Mouse (Mus musculus) heart, postnatal 36 days (tissue): ENCODE measurements at regions not wholly inside any gene's neighbourhood (a gene's known extent, or its start where the extent isn't known, plus 50 kb on each side); places are given as distances from the start of the nearest gene placed in this dataset.
"Not testable (repeated sequence)": the region's sequence is repeated elsewhere in the genome, so short reads cannot be mapped to it uniquely, and the experiment has no call there.

Experiments
- DNase-seq, 2 experiments: peaks; one replicate each; pipeline ENCODE4 v3.0.0; 2021 to 2022
- intact Hi-C: fragments of 180-260 bp; cut with DNase I; formaldehyde crosslinking; loops from one replicate; pipeline ENCODE4 v1.15.1; 2025

GRCm38 (mm10) chr1:108046857-108047714 is 457.3 kb downstream of the Serpinb8 start:
- intact Hi-C loops: no loop called here
- DNase-seq: no peak

- intact Hi-C loops: no loop called here
- no peak for DNase-seq
Observed at GRCm38 (mm10) chr1:108094622-108095021, 504.8 kb downstream of the Serpinb8 start.

GRCm38 (mm10) chr1:108102607-108103006 is 512.8 kb downstream of the Serpinb8 start:
- no peak for DNase-seq
- intact Hi-C loops: no loop called here

GRCm38 (mm10) chr1:108110984-108111383 is 521.2 kb downstream of the Serpinb8 start:
- intact Hi-C loops: no loop called here
- no peak for DNase-seq

GRCm38 (mm10) chr1:108127393-108127792 is 537.6 kb downstream of the Serpinb8 start:
- DNase-seq: no peak
- intact Hi-C loops: no loop called here

- intact Hi-C loops: no loop called here
- no peak for DNase-seq
Observed at GRCm38 (mm10) chr1:108132006-108132405, 542.2 kb downstream of the Serpinb8 start.

GRCm38 (mm10) chr1:108135346-108135745 is 545.5 kb downstream of the Serpinb8 start:
- DNase-seq, intact Hi-C loops: not testable (repeated sequence)

GRCm38 (mm10) chr1:108144114-108144513 is 554.3 kb downstream of the Serpinb8 start:
- intact Hi-C loops: no loop called here
- DNase-seq: no peak

GRCm38 (mm10) chr1:108181350-108182167 is 591.8 kb downstream of the Serpinb8 start:
- intact Hi-C loops: no loop called here

GRCm38 (mm10) chr1:108182168-108182539 is 592.3 kb downstream of the Serpinb8 start:
- intact Hi-C loops: no loop called here

More at GRCm38 (mm10) chr1:108181350-108182167, 591.8 kb downstream of the Serpinb8 start:
- no peak for DNase-seq

GRCm38 (mm10) chr1:108224047-108224446 is 634.2 kb downstream of the Serpinb8 start:
- DNase-seq: no peak

More at GRCm38 (mm10) chr1:108182168-108182539, 592.3 kb downstream of the Serpinb8 start:
- DNase-seq: no peak

GRCm38 (mm10) chr1:108240152-108240551 is 650.3 kb downstream of the Serpinb8 start:
- intact Hi-C loops: no loop called here
- DNase-seq: no peak

More at GRCm38 (mm10) chr1:108224047-108224446, 634.2 kb downstream of the Serpinb8 start:
- intact Hi-C loops: no loop called here

GRCm38 (mm10) chr1:108255147-108255546 is 665.3 kb downstream of the Serpinb8 start:
- no peak for DNase-seq
- intact Hi-C loops: no loop called here

GRCm38 (mm10) chr1:108259355-108259754 is 669.5 kb downstream of the Serpinb8 start:
- intact Hi-C loops: no loop called here
- no peak for DNase-seq

GRCm38 (mm10) chr1:108282099-108282498 is 692.3 kb downstream of the Serpinb8 start:
- intact Hi-C loops: no loop called here
- no peak for DNase-seq

GRCm38 (mm10) chr1:108286571-108286970 is 696.8 kb downstream of the Serpinb8 start:
- DNase-seq: no peak
- intact Hi-C loops: no loop called here
